ENCODE assay signal across 8 mouse cellular contexts in genomic region chr2:33616411-33616843, GRCm38 (mm10). TPM values are rescaled to one million over a fixed set of nuclear protein-coding genes. Genes with fewer than 3 reads are reported as not detected.
DNase-seq lines count a peak whose midpoint lies in the region; ATAC-seq and TF ChIP-seq lines count a peak whose summit lies in the region.
"Had no signal": no experiment of that assay in that cellular context is flagged by ENCODE, and none has a peak within 500 bp of the region (broad histone marks: within the 10 kb centered on the region; RNA-seq: fewer than 3 reads in every experiment).

No protein-coding gene starts in this region.

- peak; percentile 92 for DNase-seq in R1 (ENCODE audit: low read depth, low spot score)
- no peak for DNase-seq in kidney, postnatal 0 days (ENCODE audit: low spot score)
- no peak for DNase-seq in liver, embryonic 14.5 days (ENCODE audit: low read depth in 3 of 3, low spot score in 3 of 3)
- DNase-seq in ovary, postnatal 36 days (ENCODE audit: low spot score), result no peak

- no peaks in the 10 kb centered on the region for H3K36me3 ChIP-seq in forebrain, embryonic 15.5 days
- no peaks in the 10 kb centered on the region for H3K36me3 ChIP-seq in kidney, postnatal 0 days (ENCODE audit: insufficient read depth, low read length)
- H3K36me3 ChIP-seq in liver, embryonic 14.5 days (replicated peaks; ENCODE audit: control insufficient read depth, insufficient read depth, low read depth), result no peaks in the 10 kb centered on the region
- no peaks in the 10 kb centered on the region for H3K36me3 ChIP-seq in stomach, embryonic 14.5 days (ENCODE audit: control insufficient read depth, insufficient read depth, low read length)

- ATAC-seq in forebrain, embryonic 15.5 days (replicated peaks), result peak; percentile 86
- 0 out of 2 replicates have a peak, but pooled peaks have one; percentile 11 for ATAC-seq in kidney, postnatal 0 days (replicated peaks; ENCODE audit: low FRiP score, low read depth)
- ATAC-seq in liver, embryonic 14.5 days (ENCODE audit: insufficient read depth), result no peak
- ATAC-seq in stomach, embryonic 14.5 days (ENCODE audit: insufficient number of reproducible peaks, insufficient read depth, low FRiP score, low read depth), result peak; percentile 47; the same call in 1 of the 2 replicates

- H3K27ac ChIP-seq in brown adipose tissue, adult 24 weeks (replicated peaks; ENCODE audit: low read depth, low read length), result no peak overlapping the region
- peak overlapping the region; percentile 82 for H3K27ac ChIP-seq in forebrain, embryonic 15.5 days (replicated peaks)
- no peak overlapping the region for H3K27ac ChIP-seq in kidney, postnatal 0 days
- no peak overlapping the region for H3K27ac ChIP-seq in liver, embryonic 14.5 days
- H3K27ac ChIP-seq in stomach, embryonic 14.5 days (ENCODE audit: low read length), result no peak overlapping the region

- 0% methylated on average over 30 of the region's 30 CpGs for WGBS in forebrain, embryonic 15.5 days
- under 1% methylated on average over 30 of the region's 30 CpGs for WGBS in kidney, postnatal 0 days
- WGBS in liver, embryonic 14.5 days (ENCODE audit: insufficient replicate concordance), result 1% methylated on average over 30 of the region's 30 CpGs
- under 1% methylated on average over 30 of the region's 30 CpGs for WGBS in stomach, embryonic 14.5 days

- H3K4me1 ChIP-seq in brown adipose tissue, adult 24 weeks (ENCODE audit: control insufficient read depth, insufficient read depth, insufficient read length, low read length), result no peaks in the 10 kb centered on the region
- peaks cover 26% of the 10 kb centered on the region for H3K4me1 ChIP-seq in forebrain, embryonic 15.5 days
- peaks cover 13% of the 10 kb centered on the region for H3K4me1 ChIP-seq in kidney, postnatal 0 days (replicated peaks; ENCODE audit: insufficient read depth, low read length)
- H3K4me1 ChIP-seq in liver, embryonic 14.5 days (replicated peaks; ENCODE audit: control insufficient read depth in 2 of 2, insufficient read depth in 2 of 2, low read length in 1 of 2), result no peaks in the 10 kb centered on the region
- H3K4me1 ChIP-seq in stomach, embryonic 14.5 days (ENCODE audit: control insufficient read depth, insufficient read depth, low read length), result peaks cover 6% of the 10 kb centered on the region; the same call in 1 of the 2 replicates

- no peak for TF ChIP-seq EP300 in liver, embryonic 14.5 days (IDR thresholded peaks at IDR 0.05; ENCODE audit: low read depth)

- peak overlapping the region; percentile 26; the same call in 1 of the 2 replicates for H3K4me3 ChIP-seq in brown adipose tissue, adult 24 weeks (ENCODE audit: insufficient read depth, low read depth, low read length)
- H3K4me3 ChIP-seq in forebrain, embryonic 15.5 days, result peak overlapping the region; percentile 42
- peak overlapping the region; percentile 37 for H3K4me3 ChIP-seq in kidney, postnatal 0 days (replicated peaks; ENCODE audit: low read depth, low read length)
- no peak overlapping the region for H3K4me3 ChIP-seq in liver, embryonic 14.5 days (ENCODE audit: insufficient read depth in 1 of 2, low read depth in 2 of 2, low read length in 2 of 2)
- peak overlapping the region; percentile 26 for H3K4me3 ChIP-seq in stomach, embryonic 14.5 days (ENCODE audit: low read depth, low read length)
- H3K4me3 ChIP-seq: erythroblast, embryonic 14.5 days had no signal

- H3K4me2 ChIP-seq in forebrain, embryonic 15.5 days (replicated peaks), result peak overlapping the region; percentile 72
- H3K4me2 ChIP-seq in kidney, postnatal 0 days (ENCODE audit: low read length), result peak overlapping the region; percentile 73
- peak overlapping the region; percentile 11 for H3K4me2 ChIP-seq in liver, embryonic 14.5 days (ENCODE audit: low read depth)
- H3K4me2 ChIP-seq in stomach, embryonic 14.5 days (replicated peaks; ENCODE audit: low read depth, low read length), result peak overlapping the region; percentile 49

- peaks cover 40% of the 10 kb centered on the region for H3K27me3 ChIP-seq in forebrain, embryonic 15.5 days
- peaks cover 19% of the 10 kb centered on the region for H3K27me3 ChIP-seq in kidney, postnatal 0 days (ENCODE audit: insufficient read depth, low read length)
- peaks cover 31% of the 10 kb centered on the region for H3K27me3 ChIP-seq in liver, embryonic 14.5 days (ENCODE audit: control insufficient read depth, insufficient read depth, low read length)
- peaks cover 24% of the 10 kb centered on the region for H3K27me3 ChIP-seq in stomach, embryonic 14.5 days (ENCODE audit: control insufficient read depth, insufficient read depth, low read length)

- H3K9me3 ChIP-seq in forebrain, embryonic 15.5 days, result no peaks in the 10 kb centered on the region
- no peaks in the 10 kb centered on the region for H3K9me3 ChIP-seq in kidney, postnatal 0 days (replicated peaks; ENCODE audit: low read length)
- no peaks in the 10 kb centered on the region for H3K9me3 ChIP-seq in liver, embryonic 14.5 days (ENCODE audit: control insufficient read depth, low read length)
- H3K9me3 ChIP-seq in stomach, embryonic 14.5 days (ENCODE audit: control insufficient read depth, low read depth, low read length), result no peaks in the 10 kb centered on the region

- peak overlapping the region; percentile 55 for H3K9ac ChIP-seq in forebrain, embryonic 15.5 days (replicated peaks)
- H3K9ac ChIP-seq in kidney, postnatal 0 days (ENCODE audit: low read depth, low read length), result 0 out of 2 replicates have a peak overlapping the region, but pooled peaks have one; percentile 4
- no peak overlapping the region for H3K9ac ChIP-seq in liver, embryonic 14.5 days (replicated peaks)
- no peak overlapping the region for H3K9ac ChIP-seq in stomach, embryonic 14.5 days (replicated peaks; ENCODE audit: low read depth, low read length)

- no peak for TF ChIP-seq CTCF in kidney, postnatal 0 days (IDR thresholded peaks at IDR 0.05; ENCODE audit: low read depth)
- no peak for TF ChIP-seq CTCF in liver, embryonic 14.5 days (IDR thresholded peaks at IDR 0.05; ENCODE audit: low read depth)

RNA-seq across cellular contexts. Expression of gene Lmx1b, which starts 23.9 kb away (rescaled TPM):
- polyA plus RNA-seq in brown adipose tissue, adult 24 weeks (2012; ENCODE audit: insufficient read depth, insufficient read length, missing spikeins), result not detected in 2 replicates
- 0.06 and 0.13 TPM in 2 replicates for polyA plus RNA-seq in forebrain, embryonic 15.5 days (2015; fragmentation: Nextera tagmentation; extraction: Ambion mirVana)
- 0.82 and 0.88 TPM in 2 replicates for polyA plus RNA-seq in kidney, postnatal 0 days (2015; fragmentation: Nextera tagmentation; extraction: Ambion mirVana)
- polyA plus RNA-seq in liver, embryonic 14.5 days (2012; rRNA removed), result 0.01 and 0.06 TPM in 2 replicates
- not detected in 2 replicates for polyA plus RNA-seq in liver, embryonic 14.5 days (2014; fragmentation: Nextera tagmentation; extraction: Ambion mirVana)
- not detected in 2 replicates for polyA plus RNA-seq in stomach, embryonic 14.5 days (2014; fragmentation: Nextera tagmentation; extraction: Ambion mirVana)
- polyA plus RNA-seq: erythroblast, embryonic 14.5 days had no signal

Comparison
In these comparisons a context has a peak if more than half of its experiments do, and no peak if none do; other contexts are left out.
1. H3K4me3 ChIP-seq: peak in brown adipose tissue, adult 24 weeks (single experiment), forebrain, embryonic 15.5 days (single experiment), kidney, postnatal 0 days (single experiment) and stomach, embryonic 14.5 days (single experiment); none in liver, embryonic 14.5 days (0 of 2).
2. H3K4me2 ChIP-seq: peak in every context shown above with its lines; median percentile 73 in kidney, postnatal 0 days; 72 in forebrain, embryonic 15.5 days; 49 in stomach, embryonic 14.5 days; 11 in liver, embryonic 14.5 days.
3. H3K9ac ChIP-seq: peak in forebrain, embryonic 15.5 days (single experiment) and kidney, postnatal 0 days (single experiment); none in liver, embryonic 14.5 days (single experiment) and stomach, embryonic 14.5 days (single experiment).